Mouse (Mus musculus) neural tube, embryonic 14.5 days (tissue): ENCODE results near the gene Slc35a1. TPM values are rescaled to one million over a fixed set of nuclear protein-coding genes. Genes with fewer than 3 reads are reported as not detected.

ENCODE experiments used
- ATAC-seq: fragments of 200-750 bp; cut with Nextera tagmentation; 2 replicates; pipeline ENCODE4 v1.8.0; 2017; ENCODE audit warnings: low read depth, mild to moderate bottlenecking, moderate TSS enrichment, moderate library complexity
- H3K27ac ChIP-seq: fragments of 300-500 bp; sonication (generic); 2 replicates; pipeline ENCODE4 v1.5.1; 2014; ENCODE audit warnings: low read depth, mild to moderate bottlenecking, control low read depth, low read length, moderate library complexity, mixed read lengths
- H3K27me3 ChIP-seq: fragments of 300-500 bp; sonication (generic); 2 replicates; pipeline ENCODE4 v1.6.1; 2014; ENCODE audit warnings: low read length; ENCODE audit not compliant: control insufficient read depth, insufficient read depth
- H3K36me3 ChIP-seq: fragments of 300-500 bp; sonication (generic); 2 replicates; pipeline ENCODE4 v1.6.1; 2014; ENCODE audit warnings: low read length, mixed read lengths; ENCODE audit not compliant: control insufficient read depth, insufficient read depth
- H3K4me1 ChIP-seq: fragments of 300-500 bp; sonication (generic); 2 replicates; pipeline ENCODE4 v1.6.1; 2014; ENCODE audit warnings: low read length; ENCODE audit not compliant: control insufficient read depth, insufficient read depth
- H3K4me2 ChIP-seq: fragments of 300-500 bp; sonication (generic); 2 replicates; pipeline ENCODE4 v1.6.1; 2014; ENCODE audit warnings: mild to moderate bottlenecking, low read depth, low read length, control low read depth
- H3K4me3 ChIP-seq: fragments of 300-500 bp; sonication (generic); 2 replicates; pipeline ENCODE4 v1.5.1; 2014; ENCODE audit warnings: low read depth, low read length, control low read depth, mixed read lengths
- H3K9ac ChIP-seq: fragments of 300-500 bp; sonication (generic); replicated peaks from 2 replicates; pipeline ENCODE4 v1.6.1; 2014; ENCODE audit warnings: low read depth, mild to moderate bottlenecking, control low read depth, low read length, mixed read lengths
- H3K9me3 ChIP-seq: fragments of 300-500 bp; sonication (generic); 2 replicates; pipeline ENCODE4 v1.6.1; 2016; ENCODE audit warnings: low read length; ENCODE audit not compliant: control insufficient read depth
- WGBS: fragments of 180-500 bp; shearing (Covaris S2); extraction: QIAGEN DNeasy Blood & Tissue Kit; methylation state at CpG from one replicate; pipeline ENCODE4 v1.1.7; 2014; 5-methylcytosine and 5-hydroxymethylcytosine counted together
- polyA plus RNA-seq: library from polyadenylated mRNA; unstranded; fragments of >200 nt; fragmentation: Nextera tagmentation; extraction: Ambion mirVana; gene quantifications from 2 replicates; pipeline ENCODE4 v1.2.1, GENCODE M21; 2014

The Slc35a1 gene
- polyA plus RNA-seq, 1 experiment from 2014 or later = 55.5 TPM

DNA sequence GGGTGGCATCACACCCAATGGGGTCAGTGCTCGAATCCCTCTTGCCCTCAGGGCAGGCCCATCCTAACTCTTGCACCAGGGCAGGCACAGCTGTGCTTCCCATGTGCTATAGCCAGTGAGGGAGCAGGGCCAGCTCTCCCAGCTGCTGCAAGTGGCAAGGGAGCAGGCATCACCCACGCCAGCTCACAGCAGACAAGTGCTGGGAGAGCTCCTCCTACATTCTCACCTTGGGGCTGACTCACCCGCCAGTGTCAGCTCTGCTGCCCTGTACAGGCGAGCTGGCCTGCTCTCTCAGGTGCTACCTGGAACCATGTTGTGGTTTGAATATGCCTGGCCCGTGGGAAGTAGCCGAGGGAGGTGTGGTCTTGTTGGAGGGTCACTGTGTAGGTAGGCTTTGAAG lies 25.3 kb downstream of the Slc35a1 start:
- 90% methylated on average over 6 of the region's 6 CpGs for WGBS
- no peak overlapping the region for H3K9ac ChIP-seq
- no peak for ATAC-seq
- H3K4me1 ChIP-seq = no peaks in the 10 kb centered on the region
- H3K27me3 ChIP-seq = no peaks in the 10 kb centered on the region
- no peak overlapping the region for H3K27ac ChIP-seq
- no peaks in the 10 kb centered on the region for H3K9me3 ChIP-seq
- no peak overlapping the region for H3K4me2 ChIP-seq
- H3K4me3 ChIP-seq = no peak overlapping the region
- peaks cover 54% of the 10 kb centered on the region for H3K36me3 ChIP-seq

DNA sequence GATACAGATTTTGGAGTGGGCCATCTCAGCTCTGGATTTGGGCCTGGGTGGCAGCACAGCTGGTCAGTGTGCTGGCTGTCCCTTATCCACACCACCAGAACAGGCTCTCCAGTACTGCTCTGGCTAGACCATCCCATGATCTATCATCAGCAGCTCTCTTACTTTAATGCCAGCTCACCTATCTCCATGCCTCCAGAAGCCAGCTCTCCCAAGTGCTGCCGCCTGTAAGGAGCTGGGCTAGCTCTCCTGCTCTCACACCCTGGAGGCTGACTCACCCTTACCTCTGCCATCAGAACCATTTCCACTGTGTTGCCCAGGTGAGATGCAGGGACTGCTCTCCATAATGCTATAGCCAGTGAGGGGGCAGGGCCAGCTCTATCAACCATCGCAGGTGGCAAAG lies 25.7 kb downstream of the Slc35a1 start:
- Histone ChIP-seq H3K27ac (no peak overlapping the region), H3K27me3 (no peaks in the 10 kb centered on the region), H3K9ac (no peak overlapping the region), H3K9me3 (no peaks in the 10 kb centered on the region), H3K4me3 (no peak overlapping the region), H3K4me2 (no peak overlapping the region), H3K4me1 (no peaks in the 10 kb centered on the region), H3K36me3 (peaks cover 53% of the 10 kb centered on the region)
- ATAC-seq = no peak
- WGBS = 100% methylated on average over 2 of the region's 2 CpGs

DNA sequence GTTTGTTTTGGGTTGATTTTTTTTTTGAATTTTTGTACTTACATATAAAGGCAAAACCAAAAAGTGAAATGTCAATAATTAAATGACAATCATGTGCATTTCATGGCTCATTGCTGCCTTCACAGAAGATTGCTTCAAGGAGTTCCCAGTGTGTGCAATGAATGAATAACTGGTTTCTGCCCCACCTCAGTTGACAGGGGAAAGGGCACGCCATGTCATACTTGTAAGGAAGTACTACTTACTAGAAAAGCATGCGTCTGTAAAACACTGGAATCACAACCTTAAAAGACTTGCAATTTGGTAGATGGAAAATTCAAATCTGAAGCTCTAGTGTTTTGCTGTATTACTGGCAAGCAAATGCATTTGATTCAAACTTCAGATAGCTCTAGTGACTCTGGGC lies 28.2 kb downstream of the Slc35a1 start:
- Histone ChIP-seq H3K27me3 (no peaks in the 10 kb centered on the region), H3K9me3 (no peaks in the 10 kb centered on the region), H3K4me2 (no peak overlapping the region), H3K4me3 (no peak overlapping the region), H3K27ac (no peak overlapping the region), H3K9ac (no peak overlapping the region), H3K4me1 (no peaks in the 10 kb centered on the region), H3K36me3 (peaks cover 59% of the 10 kb centered on the region)
- no peak for ATAC-seq
- 91% methylated on average over 2 of the region's 2 CpGs for WGBS

DNA sequence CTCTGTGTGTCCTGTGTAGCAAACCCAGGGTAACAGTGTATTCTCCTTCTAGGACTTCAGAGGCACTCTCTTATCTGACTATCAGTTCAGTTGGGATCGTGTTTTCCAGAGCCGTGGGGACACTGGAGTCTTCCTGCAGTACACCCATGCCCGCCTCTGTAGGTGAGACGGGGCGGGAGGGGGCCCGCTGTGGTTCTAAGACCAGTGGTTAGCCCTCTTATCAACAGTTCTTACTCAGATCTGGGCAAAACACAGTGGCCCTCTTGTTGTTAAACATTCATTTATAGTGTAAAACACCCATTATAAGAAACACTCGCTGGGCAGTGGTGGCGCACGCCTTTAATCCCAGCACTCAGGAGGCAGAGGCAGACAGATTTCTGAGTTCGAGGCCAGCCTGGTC lies 31.1 kb downstream of the Slc35a1 start:
- Histone ChIP-seq H3K9ac (no peak overlapping the region), H3K36me3 (peaks cover 59% of the 10 kb centered on the region), H3K4me1 (no peaks in the 10 kb centered on the region), H3K4me2 (no peak overlapping the region), H3K9me3 (no peaks in the 10 kb centered on the region), H3K4me3 (no peak overlapping the region), H3K27me3 (no peaks in the 10 kb centered on the region), H3K27ac (no peak overlapping the region)
- ATAC-seq = no peak
- WGBS = 98% methylated on average over 10 of the region's 10 CpGs

DNA sequence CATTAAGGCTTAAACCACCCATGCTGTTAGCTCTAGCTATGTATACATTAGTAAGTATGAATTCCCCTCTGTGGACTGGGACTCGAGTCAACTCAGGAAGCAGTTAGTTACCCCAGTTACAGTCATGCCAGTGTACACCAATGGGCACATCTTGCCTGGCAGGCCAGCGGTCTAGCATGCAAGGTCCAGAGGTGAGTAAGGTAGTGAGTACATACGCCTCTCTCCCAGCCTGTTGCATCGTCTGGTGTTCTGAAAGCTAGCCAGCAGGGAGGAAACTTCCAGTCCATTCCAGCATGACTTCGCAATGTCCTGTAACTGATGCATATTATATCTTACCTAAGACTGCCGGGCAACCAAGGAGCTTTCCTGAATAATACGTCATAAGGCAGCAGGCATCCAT lies 34.1 kb downstream of the Slc35a1 start:
- no peaks in the 10 kb centered on the region for H3K4me1 ChIP-seq

DNA sequence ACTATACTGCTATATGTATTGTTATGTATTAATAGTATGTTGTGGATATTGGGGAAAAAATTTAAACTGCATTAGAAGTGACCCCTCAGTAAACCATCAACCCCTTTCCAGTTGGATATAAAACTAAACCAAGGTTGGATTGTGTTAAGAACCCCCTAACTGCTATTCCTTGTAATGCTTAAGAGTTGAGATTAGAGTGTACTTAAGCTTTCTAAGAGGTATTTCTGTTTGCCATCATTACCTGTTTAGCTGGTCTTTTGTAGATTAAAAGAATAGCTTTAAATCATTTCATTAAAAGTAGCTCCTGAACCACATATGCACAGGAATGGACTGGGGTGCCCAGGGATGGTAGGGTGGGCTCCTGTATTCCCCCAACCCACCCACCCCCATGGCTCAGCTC lies 42.5 kb downstream of the Slc35a1 start:
- Histone ChIP-seq H3K9me3 (no peaks in the 10 kb centered on the region), H3K9ac (no peak overlapping the region), H3K4me3 (no peak overlapping the region), H3K27ac (no peak overlapping the region), H3K27me3 (no peaks in the 10 kb centered on the region), H3K4me1 (no peaks in the 10 kb centered on the region), H3K36me3 (peaks cover 27% of the 10 kb centered on the region; the same call in 1 of the 2 replicates), H3K4me2 (no peak overlapping the region)
- no peak for ATAC-seq

More for the DNA sequence above, 34.1 kb downstream of the Slc35a1 start:
- no peak overlapping the region for H3K4me3 ChIP-seq
- 96% methylated on average over 7 of the region's 7 CpGs for WGBS
- H3K27me3 ChIP-seq = no peaks in the 10 kb centered on the region
- no peak for ATAC-seq
- no peak overlapping the region for H3K9ac ChIP-seq
- no peak overlapping the region for H3K4me2 ChIP-seq
- no peaks in the 10 kb centered on the region for H3K9me3 ChIP-seq
- H3K36me3 ChIP-seq = peaks cover 46% of the 10 kb centered on the region
- H3K27ac ChIP-seq = no peak overlapping the region

DNA sequence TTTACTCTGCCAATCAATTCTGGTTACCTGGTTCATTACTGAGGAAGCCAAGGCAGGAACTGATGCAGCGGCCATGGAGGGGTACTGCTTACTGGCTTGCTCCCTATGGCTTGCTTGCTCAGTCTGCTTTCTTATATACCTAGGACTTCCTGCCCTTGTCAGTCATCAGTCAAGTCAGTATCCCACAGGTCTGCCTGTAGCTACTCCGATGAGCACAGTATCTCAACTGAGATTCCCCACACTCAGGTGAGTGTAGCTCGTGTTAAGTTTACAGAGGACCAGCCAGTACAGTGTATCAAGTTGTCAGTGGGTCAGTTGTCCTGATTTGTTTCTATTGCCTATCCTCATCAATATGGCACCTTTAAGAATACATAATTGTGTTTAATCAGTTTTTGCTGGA lies 46.5 kb downstream of the Slc35a1 start:
- WGBS = 95% methylated on average over 3 of the region's 3 CpGs
- H3K4me3 ChIP-seq = no peak overlapping the region
- H3K27ac ChIP-seq = no peak overlapping the region
- no peaks in the 10 kb centered on the region for H3K4me1 ChIP-seq
- no peaks in the 10 kb centered on the region for H3K27me3 ChIP-seq
- no peak for ATAC-seq
- H3K9me3 ChIP-seq = no peaks in the 10 kb centered on the region
- no peak overlapping the region for H3K9ac ChIP-seq
- H3K36me3 ChIP-seq = peaks cover 15% of the 10 kb centered on the region; the same call in 1 of the 2 replicates
- no peak overlapping the region for H3K4me2 ChIP-seq

DNA sequence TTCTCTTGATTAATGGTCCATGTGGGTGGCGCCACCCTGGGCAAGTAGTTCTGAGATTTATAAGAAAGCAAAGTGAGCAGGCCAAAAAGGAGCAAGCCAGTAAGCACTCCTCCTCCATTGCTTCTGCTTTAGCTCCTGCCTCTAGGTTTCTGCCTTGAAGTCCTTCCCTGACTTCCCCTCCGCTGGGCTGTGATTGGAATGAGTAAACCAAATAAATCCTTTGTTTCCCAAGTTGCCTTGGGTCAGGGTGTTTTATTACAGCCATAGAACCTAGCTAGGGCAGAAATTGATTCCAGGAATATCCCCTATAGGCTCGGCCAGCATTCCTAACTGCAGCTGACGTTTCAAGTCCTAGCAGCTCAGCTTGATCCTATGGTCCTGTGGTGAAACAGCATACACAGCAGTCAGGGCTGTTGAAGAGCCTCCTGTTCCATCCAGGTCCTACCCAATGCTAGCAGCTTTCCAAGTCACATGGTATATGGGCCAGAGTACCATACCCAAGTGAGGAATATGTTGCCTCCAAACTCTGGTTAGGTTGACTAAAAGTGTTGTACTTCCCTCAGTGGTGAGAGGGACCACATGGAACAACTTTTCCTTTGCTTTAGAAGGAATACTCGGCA lies 47.4 kb downstream of the Slc35a1 start:
- peaks cover 15% of the 10 kb centered on the region; the same call in 1 of the 2 replicates for H3K36me3 ChIP-seq
- H3K4me1 ChIP-seq = no peaks in the 10 kb centered on the region
- ATAC-seq = no peak
- no peak overlapping the region for H3K4me2 ChIP-seq
- H3K9ac ChIP-seq = no peak overlapping the region
- H3K27me3 ChIP-seq = no peaks in the 10 kb centered on the region
- 72% methylated on average over 5 of the region's 5 CpGs for WGBS
- no peak overlapping the region for H3K27ac ChIP-seq
- H3K9me3 ChIP-seq = no peaks in the 10 kb centered on the region
- no peak overlapping the region for H3K4me3 ChIP-seq

DNA sequence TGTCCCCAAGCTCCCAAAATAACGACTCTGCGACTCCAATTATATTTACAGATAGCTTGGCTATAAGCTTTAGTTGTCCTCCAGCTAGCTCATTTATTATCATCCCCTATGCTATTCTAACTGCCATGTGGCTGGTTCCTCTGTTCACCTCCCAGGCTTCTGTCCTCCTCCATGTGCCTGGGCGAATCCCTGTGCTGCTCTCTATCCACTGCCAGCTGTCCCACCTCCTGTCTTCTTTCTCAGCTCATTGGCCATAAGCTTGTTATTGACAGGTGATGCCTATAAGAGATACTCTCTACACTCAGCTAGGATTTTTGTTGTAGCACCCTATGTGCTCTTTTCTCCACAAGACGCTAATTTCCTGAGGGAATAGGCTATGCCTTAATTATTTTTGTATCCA lies 49.4 kb downstream of the Slc35a1 start:
- Histone ChIP-seq H3K27me3 (no peaks in the 10 kb centered on the region), H3K4me1 (no peaks in the 10 kb centered on the region), H3K9me3 (no peaks in the 10 kb centered on the region), H3K36me3 (peaks cover 20% of the 10 kb centered on the region; the same call in 1 of the 2 replicates), H3K9ac (no peak overlapping the region), H3K4me3 (no peak overlapping the region), H3K4me2 (no peak overlapping the region), H3K27ac (no peak overlapping the region)
- 92% methylated on average over 4 of the region's 4 CpGs for WGBS
- ATAC-seq = no peak
